Mouse (Mus musculus) lung, adult 2 months (tissue): ENCODE data around the gene Zdhhc12. TPM values are rescaled to one million over a fixed set of nuclear protein-coding genes. Genes with fewer than 3 reads are reported as not detected.
A peak's percentile ranks its signal among the peaks of the same experiment; 100 is the strongest.

Source experiments
- DNase-seq: peaks from one replicate; pipeline ENCODE4 v3.0.0; 2022
- H3K4me1 ChIP-seq: fragments of 200-500 bp; 2 replicates; pipeline ENCODE4 v1.6.1; 2011; ENCODE audit warnings: low read length; ENCODE audit not compliant: control insufficient read depth, insufficient read depth
- H3K4me3 ChIP-seq: fragments of 200-500 bp; replicated peaks from 2 replicates; pipeline ENCODE3; 2011; ENCODE audit warnings: low read depth, mild to moderate bottlenecking, control low read depth, low read length; ENCODE audit errors: extremely low read depth
- CTCF ChIP-seq: fragments of 200-500 bp; IDR thresholded peaks from 2 replicates; pipeline ENCODE4 v1.5.1; 2011; ENCODE audit warnings: mild to moderate bottlenecking, low read length, control low read depth; ENCODE audit not compliant: insufficient read depth
- POLR2A ChIP-seq: fragments of 200-500 bp; IDR thresholded peaks from 2 replicates; pipeline ENCODE4 v1.6.1; 2011; ENCODE audit warnings: low read depth, mild to moderate bottlenecking, control low read depth, low read length, borderline replicate concordance; ENCODE audit errors: extremely low read depth
- WGBS: fragments of 180-500 bp; shearing (Covaris S2); methylation state at CpG from one replicate; pipeline ENCODE4 v1.1.7; 2018; 5-methylcytosine and 5-hydroxymethylcytosine counted together
- polyA plus RNA-seq: library from polyadenylated mRNA; depleted of rRNA; stranded (reverse); fragments of >200 nt; gene quantifications from 2 replicates; pipeline ENCODE4 v1.2.3, GENCODE M21; 2012

Gene Zdhhc12
- polyA plus RNA-seq, 1 experiment, result 63.0 TPM

DNA sequence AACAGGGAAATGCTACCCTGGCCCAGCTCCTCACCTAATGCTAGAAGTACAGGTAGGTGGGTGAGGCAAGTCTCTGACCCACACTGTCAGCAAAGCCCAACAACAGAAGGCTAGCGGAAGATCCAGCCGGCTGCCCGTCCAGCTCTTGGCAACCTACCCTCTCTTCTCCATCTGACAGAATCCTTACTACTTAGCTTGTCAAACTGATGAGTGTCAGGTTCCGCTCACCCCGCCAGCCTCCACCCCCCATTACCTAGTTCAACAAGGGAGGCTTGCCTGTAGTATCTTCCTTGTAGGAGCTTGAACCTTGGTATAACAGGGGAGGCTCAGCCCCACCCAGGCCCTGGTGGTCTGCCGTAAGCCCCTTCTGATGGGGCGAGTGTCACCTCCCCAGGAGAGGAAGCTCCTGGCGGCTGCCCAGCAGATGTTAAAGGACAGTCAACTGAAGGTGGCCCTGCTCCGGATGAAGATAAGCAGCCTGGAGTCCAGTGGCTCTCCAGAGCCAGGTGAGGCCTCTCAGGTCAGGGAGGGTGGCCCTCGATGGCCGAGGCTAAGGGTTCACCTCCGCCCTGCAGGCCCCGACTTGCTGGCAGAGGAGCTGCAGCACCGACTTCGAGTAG is 13.2 kb downstream of the Zdhhc12 start:
- TF ChIP-seq CTCF (no peak), POLR2A (no peak)
- WGBS, result 78% methylated on average over 15 of the region's 15 CpGs
- DNase-seq, result no peak
- H3K4me1 ChIP-seq, result no peaks in the 10 kb centered on the region
- no peak overlapping the region for H3K4me3 ChIP-seq

DNA sequence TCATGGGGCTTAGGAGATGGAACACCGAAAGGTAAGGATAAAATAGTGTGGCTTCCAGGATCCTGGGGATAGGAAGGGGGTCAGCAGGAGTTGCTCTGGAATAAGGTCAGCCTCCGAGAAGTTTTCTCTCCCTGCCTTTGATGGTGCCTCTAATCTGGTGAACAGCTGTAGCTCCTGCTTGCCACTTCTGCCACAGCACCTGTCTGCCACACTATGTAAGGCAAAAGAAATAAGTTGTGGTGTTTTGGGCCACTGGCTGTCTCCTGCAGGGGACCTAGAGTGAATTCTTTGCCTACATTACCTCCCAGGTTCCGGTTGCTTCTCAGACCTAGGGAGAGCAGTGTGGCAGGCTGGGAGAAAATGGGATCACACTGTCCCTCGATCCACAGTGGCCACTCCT is 14.7 kb downstream of the Zdhhc12 start:
- 52% methylated on average over 4 of the region's 4 CpGs for WGBS
- no peaks in the 10 kb centered on the region for H3K4me1 ChIP-seq
- no peak for DNase-seq
- no peak overlapping the region for H3K4me3 ChIP-seq
- TF ChIP-seq CTCF, result no peak
- no peak for TF ChIP-seq POLR2A

DNA sequence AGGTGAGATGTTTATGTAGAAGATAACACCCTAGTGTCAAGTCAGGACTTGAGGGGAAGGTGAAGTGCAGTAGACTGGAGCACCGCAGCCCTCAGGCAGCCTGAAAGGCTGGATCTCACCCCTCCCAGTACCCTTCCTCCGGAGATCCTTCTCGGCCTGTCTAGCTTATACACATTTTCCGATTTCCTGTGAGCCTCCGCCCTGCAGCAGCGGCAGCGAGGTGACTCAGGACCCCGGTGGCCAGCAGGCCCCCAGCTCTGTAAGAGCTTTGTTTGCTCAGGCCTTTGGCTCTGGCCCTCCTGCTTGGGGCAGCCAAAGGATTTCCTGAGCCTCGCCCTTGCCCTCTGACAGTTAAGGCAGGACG is 15.1 kb downstream of the Zdhhc12 start:
- peak; percentile 36 for DNase-seq
- TF ChIP-seq CTCF (no peak), POLR2A (peak; percentile 38; the same call in 1 of the 2 replicates)
- no peak overlapping the region for H3K4me3 ChIP-seq
- WGBS, result 19% methylated on average over 10 of the region's 10 CpGs
- H3K4me1 ChIP-seq, result no peaks in the 10 kb centered on the region

GRCm38 (mm10) chr2:30077502-30078348 is 15.7 kb downstream of the Zdhhc12 start, which contains the start of gene Pkn3:
Pkn3 (plus strand) TSS chr2:30077684.
- DNase-seq, result peak; percentile 84
- peak; percentile 70 for TF ChIP-seq CTCF
- TF ChIP-seq POLR2A, result no peak; the same call in 1 of the 2 replicates
- no peaks in the 10 kb centered on the region for H3K4me1 ChIP-seq
- peak within 1 kb of the TSS; percentile 63 for H3K4me3 ChIP-seq
- WGBS, result under 1% methylated on average over 53 of the region's 53 CpGs

DNA sequence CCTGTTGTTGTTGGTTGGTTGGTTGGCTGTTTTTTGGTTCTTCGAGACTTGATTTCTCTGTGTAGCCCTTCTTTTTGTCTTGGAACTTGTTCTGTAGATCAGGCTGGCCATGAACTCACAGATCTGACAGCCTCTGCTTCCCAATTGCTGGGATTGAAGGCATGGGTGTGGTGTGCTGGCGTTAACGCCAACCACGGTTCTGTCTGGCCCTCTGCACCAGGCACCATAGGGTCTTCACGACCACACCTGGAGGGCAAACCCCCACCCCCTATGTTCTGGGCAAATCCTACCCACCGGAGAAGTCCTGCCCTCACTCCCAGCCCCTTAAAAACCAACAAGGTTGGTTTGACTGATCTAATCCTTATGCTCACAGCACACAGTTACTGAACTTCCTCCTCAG is 16.5 kb downstream of the Zdhhc12 start:
- no peak for DNase-seq
- no peaks in the 10 kb centered on the region for H3K4me1 ChIP-seq
- 62% methylated on average over 6 of the region's 6 CpGs for WGBS
- TF ChIP-seq CTCF, result no peak
- TF ChIP-seq POLR2A, result no peak
- no peak overlapping the region for H3K4me3 ChIP-seq

DNA sequence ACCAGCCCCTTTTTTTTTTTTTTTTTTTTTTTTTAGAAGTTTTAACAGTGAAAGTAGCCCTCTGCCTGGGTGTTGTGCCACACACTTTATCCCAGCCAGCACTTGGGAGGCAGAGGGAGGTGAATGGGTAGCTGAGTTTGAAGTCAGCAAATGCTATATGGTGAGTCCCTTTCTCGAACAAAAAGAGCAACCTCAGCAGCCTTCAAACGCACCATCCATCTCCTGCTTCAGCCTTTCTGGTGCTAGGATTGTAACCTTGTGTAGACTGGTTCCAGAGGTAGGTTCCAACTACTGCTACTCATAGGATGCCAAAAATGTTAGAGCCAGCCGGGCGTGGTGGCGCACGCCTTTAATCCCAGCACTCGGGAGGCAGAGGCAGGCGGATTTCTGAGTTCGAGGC is 17.0 kb downstream of the Zdhhc12 start:
- WGBS, result 91% methylated on average over 9 of the region's 9 CpGs

DNA sequence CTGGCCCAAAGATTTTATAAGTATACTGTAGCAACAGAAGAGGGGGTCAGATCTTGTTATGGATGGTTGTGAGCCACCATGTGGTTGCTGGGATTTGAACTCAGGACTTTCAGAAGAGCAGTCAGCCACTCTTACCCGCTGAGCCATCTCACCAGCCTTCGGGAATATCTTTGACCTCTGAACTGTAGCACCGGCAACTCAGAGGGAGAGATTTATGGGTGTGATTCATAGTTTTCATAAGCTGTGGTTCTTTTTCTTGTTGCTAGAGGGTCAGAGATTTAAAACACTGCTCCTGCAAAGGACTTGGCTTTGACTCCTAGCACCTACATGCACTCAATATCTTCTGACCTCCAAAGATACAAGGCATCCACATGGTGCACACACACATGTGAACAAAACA is 17.8 kb downstream of the Zdhhc12 start:
- TF ChIP-seq POLR2A, result no peak
- no peak for TF ChIP-seq CTCF

More for the DNA sequence above, 17.0 kb downstream of the Zdhhc12 start:
- Histone ChIP-seq H3K4me3 (no peak overlapping the region), H3K4me1 (no peaks in the 10 kb centered on the region)
- DNase-seq, result no peak
- no peak for TF ChIP-seq POLR2A
- no peak for TF ChIP-seq CTCF

DNA sequence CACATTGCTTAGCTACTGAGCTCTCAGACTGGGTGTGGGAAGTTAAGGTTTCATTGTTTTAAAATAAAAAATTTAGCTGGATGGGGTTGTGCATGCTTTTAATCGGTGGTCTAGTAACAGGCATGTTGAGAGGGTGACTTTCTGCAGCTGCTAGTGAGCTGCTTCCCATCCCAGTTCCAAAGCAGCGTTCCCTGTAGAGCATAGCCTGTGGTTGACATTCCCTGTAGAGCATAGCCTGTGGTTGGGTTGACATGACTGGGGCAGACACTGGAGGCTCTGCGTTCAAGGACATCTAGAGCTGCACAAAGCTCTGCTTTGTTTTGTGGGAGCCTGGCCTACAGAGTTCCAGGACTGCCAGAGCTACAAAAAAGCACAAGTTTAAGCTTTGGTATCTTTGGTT is 20.2 kb downstream of the Zdhhc12 start:
- no peak for TF ChIP-seq POLR2A
- TF ChIP-seq CTCF, result no peak
- WGBS, result 72% methylated on average over 3 of the region's 3 CpGs
- H3K4me3 ChIP-seq, result no peak overlapping the region
- H3K4me1 ChIP-seq, result no peaks in the 10 kb centered on the region
- no peak for DNase-seq

More for the DNA sequence above, 17.8 kb downstream of the Zdhhc12 start:
- no peaks in the 10 kb centered on the region for H3K4me1 ChIP-seq
- H3K4me3 ChIP-seq, result no peak overlapping the region
- no peak for DNase-seq
- 59% methylated on average over 3 of the region's 3 CpGs for WGBS

- TF ChIP-seq POLR2A, result no peak
- WGBS, result 83% methylated on average over 7 of the region's 7 CpGs
Measured at GRCm38 (mm10) chr2:30072875-30073274, 20.6 kb downstream of the Zdhhc12 start.

GRCm38 (mm10) chr2:30067962-30068361 is 25.5 kb downstream of the Zdhhc12 start:
- no peak overlapping the region for H3K4me3 ChIP-seq
- peaks cover 4% of the 10 kb centered on the region for H3K4me1 ChIP-seq
- no peak for TF ChIP-seq CTCF
- no peak for TF ChIP-seq POLR2A
- 26% methylated on average over 7 of the region's 7 CpGs for WGBS
- no peak for DNase-seq

More at GRCm38 (mm10) chr2:30072875-30073274, 20.6 kb downstream of the Zdhhc12 start:
- Histone ChIP-seq H3K4me1 (no peaks in the 10 kb centered on the region), H3K4me3 (no peak overlapping the region)
- no peak for DNase-seq
